Mouse (Mus musculus): ENCODE measurements at regions not wholly inside any gene's neighbourhood (a gene's known extent, or its start where the extent isn't known, plus 50 kb on each side); places are given as distances from the start of the nearest gene placed in this dataset.

GRCm38 (mm10) chr1:75786173-75786820 is 240.2 kb downstream of the Slc4a3 start:
- WGBS = 23% methylated on average over 10 of the region's 10 CpGs
- DNase-seq (ENCODE audit: low spot score) (no peak), ATAC-seq (ENCODE audit: insufficient read depth, low FRiP score, low TSS enrichment) (no peak)
- no peaks in the 10 kb centered on the region for H3K4me1 ChIP-seq (ENCODE audit: control insufficient read depth, insufficient read depth, low read length)
- no peaks in the 10 kb centered on the region for H3K27me3 ChIP-seq (ENCODE audit: control insufficient read depth, insufficient read depth, low read length)
- no peak overlapping the region for H3K9ac ChIP-seq (ENCODE audit: low read length)
- no peak overlapping the region for H3K4me2 ChIP-seq (ENCODE audit: low read depth)
- H3K4me3 ChIP-seq (ENCODE audit: low read depth, low read length) = no peak overlapping the region
- H3K27ac ChIP-seq (ENCODE audit: low read depth, low read length) = no peak overlapping the region
- no peaks in the 10 kb centered on the region for H3K9me3 ChIP-seq (ENCODE audit: control insufficient read depth, low read length)
- no peaks in the 10 kb centered on the region for H3K36me3 ChIP-seq (ENCODE audit: control insufficient read depth, insufficient read depth, low read length)

- Histone ChIP-seq H3K4me2 (ENCODE audit: low read depth) (no peak overlapping the region), H3K36me3 (ENCODE audit: control insufficient read depth, insufficient read depth, low read length) (no peaks in the 10 kb centered on the region), H3K4me3 (ENCODE audit: low read depth, low read length) (no peak overlapping the region), H3K9ac (ENCODE audit: low read length) (no peak overlapping the region), H3K27ac (ENCODE audit: low read depth, low read length) (no peak overlapping the region), H3K4me1 (ENCODE audit: control insufficient read depth, insufficient read depth, low read length) (no peaks in the 10 kb centered on the region), H3K27me3 (ENCODE audit: control insufficient read depth, insufficient read depth, low read length) (no peaks in the 10 kb centered on the region), H3K9me3 (ENCODE audit: control insufficient read depth, low read length) (0 out of 2 replicates have a peak, but pooled peaks cover 3% of the 10 kb centered on the region)
- WGBS = 83% methylated on average over 1 of the region's 1 CpGs
- ATAC-seq (ENCODE audit: insufficient read depth, low FRiP score, low TSS enrichment) (no peak), DNase-seq (ENCODE audit: low spot score) (no peak)
Measured at GRCm38 (mm10) chr1:75791509-75791908, 245.4 kb downstream of the Slc4a3 start.

GRCm38 (mm10) chr1:75797793-75798192 is 251.7 kb downstream of the Slc4a3 start:
- Histone ChIP-seq H3K9ac (ENCODE audit: low read length) (no peak overlapping the region), H3K27me3 (ENCODE audit: control insufficient read depth, insufficient read depth, low read length) (no peaks in the 10 kb centered on the region), H3K4me2 (ENCODE audit: low read depth) (no peak overlapping the region), H3K9me3 (ENCODE audit: control insufficient read depth, low read length) (0 out of 2 replicates have a peak, but pooled peaks cover 3% of the 10 kb centered on the region), H3K4me1 (ENCODE audit: control insufficient read depth, insufficient read depth, low read length) (peaks cover 2% of the 10 kb centered on the region; the same call in 1 of the 2 replicates), H3K36me3 (ENCODE audit: control insufficient read depth, insufficient read depth, low read length) (no peaks in the 10 kb centered on the region), H3K27ac (ENCODE audit: low read depth, low read length) (no peak overlapping the region), H3K4me3 (ENCODE audit: low read depth, low read length) (no peak overlapping the region)
- no peak for DNase-seq (ENCODE audit: low spot score)
- ATAC-seq (ENCODE audit: insufficient read depth, low FRiP score, low TSS enrichment) = no peak
- 56% methylated on average over 6 of the region's 6 CpGs for WGBS

- DNase-seq (ENCODE audit: low spot score) (peak; percentile 30), ATAC-seq (ENCODE audit: insufficient read depth, low FRiP score, low TSS enrichment) (no peak)
- no peaks in the 10 kb centered on the region for H3K36me3 ChIP-seq (ENCODE audit: control insufficient read depth, insufficient read depth, low read length)
- H3K9me3 ChIP-seq (ENCODE audit: control insufficient read depth, low read length) = no peaks in the 10 kb centered on the region
- peaks cover 2% of the 10 kb centered on the region; the same call in 1 of the 2 replicates for H3K4me1 ChIP-seq (ENCODE audit: control insufficient read depth, insufficient read depth, low read length)
- no peak overlapping the region for H3K4me2 ChIP-seq (ENCODE audit: low read depth)
- no peaks in the 10 kb centered on the region for H3K27me3 ChIP-seq (ENCODE audit: control insufficient read depth, insufficient read depth, low read length)
- no peak overlapping the region for H3K4me3 ChIP-seq (ENCODE audit: low read depth, low read length)
- no peak overlapping the region for H3K27ac ChIP-seq (ENCODE audit: low read depth, low read length)
- 67% methylated on average over 6 of the region's 6 CpGs for WGBS
- no peak overlapping the region for H3K9ac ChIP-seq (ENCODE audit: low read length)
Measured at GRCm38 (mm10) chr1:75798375-75799099, 252.5 kb downstream of the Slc4a3 start.

GRCm38 (mm10) chr1:75804473-75804872 is 258.4 kb downstream of the Slc4a3 start:
- Histone ChIP-seq H3K27ac (ENCODE audit: low read depth, low read length) (no peak overlapping the region), H3K4me2 (ENCODE audit: low read depth) (no peak overlapping the region), H3K36me3 (ENCODE audit: control insufficient read depth, insufficient read depth, low read length) (no peaks in the 10 kb centered on the region), H3K27me3 (ENCODE audit: control insufficient read depth, insufficient read depth, low read length) (no peaks in the 10 kb centered on the region), H3K4me1 (ENCODE audit: control insufficient read depth, insufficient read depth, low read length) (no peaks in the 10 kb centered on the region), H3K4me3 (ENCODE audit: low read depth, low read length) (no peak overlapping the region), H3K9ac (ENCODE audit: low read length) (no peak overlapping the region), H3K9me3 (ENCODE audit: control insufficient read depth, low read length) (no peaks in the 10 kb centered on the region)
- WGBS = 27% methylated on average over 2 of the region's 2 CpGs
- ATAC-seq (ENCODE audit: insufficient read depth, low FRiP score, low TSS enrichment) (no peak), DNase-seq (ENCODE audit: low spot score) (no peak)

GRCm38 (mm10) chr1:75812471-75812870 is 266.4 kb downstream of the Slc4a3 start:
- Histone ChIP-seq H3K4me1 (ENCODE audit: control insufficient read depth, insufficient read depth, low read length) (no peaks in the 10 kb centered on the region), H3K27me3 (ENCODE audit: control insufficient read depth, insufficient read depth, low read length) (no peaks in the 10 kb centered on the region), H3K36me3 (ENCODE audit: control insufficient read depth, insufficient read depth, low read length) (no peaks in the 10 kb centered on the region), H3K9ac (ENCODE audit: low read length) (no peak overlapping the region), H3K4me2 (ENCODE audit: low read depth) (no peak overlapping the region), H3K4me3 (ENCODE audit: low read depth, low read length) (no peak overlapping the region), H3K9me3 (ENCODE audit: control insufficient read depth, low read length) (no peaks in the 10 kb centered on the region), H3K27ac (ENCODE audit: low read depth, low read length) (no peak overlapping the region)
- WGBS = 89% methylated on average over 3 of the region's 3 CpGs
- no peak for DNase-seq (ENCODE audit: low spot score)
- no peak for ATAC-seq (ENCODE audit: insufficient read depth, low FRiP score, low TSS enrichment)

GRCm38 (mm10) chr1:75826202-75826601 is 280.1 kb downstream of the Slc4a3 start:
- Histone ChIP-seq H3K4me1 (ENCODE audit: control insufficient read depth, insufficient read depth, low read length) (no peaks in the 10 kb centered on the region), H3K4me3 (ENCODE audit: low read depth, low read length) (no peak overlapping the region), H3K9ac (ENCODE audit: low read length) (no peak overlapping the region), H3K27ac (ENCODE audit: low read depth, low read length) (no peak overlapping the region), H3K9me3 (ENCODE audit: control insufficient read depth, low read length) (no peaks in the 10 kb centered on the region), H3K36me3 (ENCODE audit: control insufficient read depth, insufficient read depth, low read length) (no peaks in the 10 kb centered on the region), H3K4me2 (ENCODE audit: low read depth) (no peak overlapping the region), H3K27me3 (ENCODE audit: control insufficient read depth, insufficient read depth, low read length) (no peaks in the 10 kb centered on the region)
- DNase-seq (ENCODE audit: low spot score) (no peak), ATAC-seq (ENCODE audit: insufficient read depth, low FRiP score, low TSS enrichment) (no peak)
- WGBS = 70% methylated on average over 5 of the region's 5 CpGs

- DNase-seq (ENCODE audit: low spot score) = peak; percentile 46
- Histone ChIP-seq H3K4me1 (ENCODE audit: control insufficient read depth, insufficient read depth, low read length) (no peaks in the 10 kb centered on the region), H3K36me3 (ENCODE audit: control insufficient read depth, insufficient read depth, low read length) (no peaks in the 10 kb centered on the region), H3K27ac (ENCODE audit: low read depth, low read length) (no peak overlapping the region), H3K9me3 (ENCODE audit: control insufficient read depth, low read length) (no peaks in the 10 kb centered on the region), H3K27me3 (ENCODE audit: control insufficient read depth, insufficient read depth, low read length) (no peaks in the 10 kb centered on the region), H3K4me3 (ENCODE audit: low read depth, low read length) (no peak overlapping the region), H3K9ac (ENCODE audit: low read length) (no peak overlapping the region), H3K4me2 (ENCODE audit: low read depth) (no peak overlapping the region)
- ATAC-seq (ENCODE audit: insufficient read depth, low FRiP score, low TSS enrichment) = no peak
- 55% methylated on average over 12 of the region's 12 CpGs for WGBS
Measured at GRCm38 (mm10) chr1:75833071-75833830, 287.2 kb downstream of the Slc4a3 start.

All from neural tube, embryonic 11.5 days (tissue).